Mouse (Mus musculus) forebrain, embryonic 14.5 days (tissue): ENCODE measurements at regions not wholly inside any gene's neighbourhood (a gene's known extent, or its start where the extent isn't known, plus 50 kb on each side); places are given as distances from the start of the nearest gene placed in this dataset.
A peak's percentile ranks its signal among the peaks of the same experiment; 100 is the strongest.

ENCODE experiments used
- ATAC-seq: fragments of 200-750 bp; cut with Nextera tagmentation; 2 replicates; pipeline ENCODE4 v1.8.0; 2017; ENCODE audit warnings: mild to moderate bottlenecking, moderate library complexity
- DNase-seq: peaks from one replicate; pipeline ENCODE4 v3.0.0-alpha.2; 2015; ENCODE audit warnings: low spot score
- H3K27ac ChIP-seq: fragments of 300-500 bp; sonication (generic); 2 replicates; pipeline ENCODE4 v1.5.1; 2014; ENCODE audit warnings: low read depth, mild to moderate bottlenecking, control low read depth, low read length, moderate library complexity
- H3K27me3 ChIP-seq: fragments of 300-500 bp; sonication (generic); replicated peaks from 2 replicates; pipeline ENCODE4 v1.6.1; 2014; ENCODE audit warnings: low read length, control low read depth, mixed read lengths; ENCODE audit not compliant: control insufficient read depth, insufficient read depth
- H3K36me3 ChIP-seq: fragments of 300-500 bp; sonication (generic); 2 replicates; pipeline ENCODE4 v1.6.1; 2014; ENCODE audit warnings: low read length, control low read depth; ENCODE audit not compliant: control insufficient read depth, insufficient read depth
- H3K4me1 ChIP-seq: fragments of 300-500 bp; sonication (generic); 2 replicates; pipeline ENCODE4 v1.6.1; 2014; ENCODE audit warnings: antibody characterized with exemption, low read length, control low read depth; ENCODE audit not compliant: control insufficient read depth, insufficient read depth
- H3K4me2 ChIP-seq: fragments of 300-500 bp; sonication (generic); 2 replicates; pipeline ENCODE4 v1.6.1; 2014; ENCODE audit warnings: mild to moderate bottlenecking, control low read depth, low read length
- H3K4me3 ChIP-seq: fragments of 300-500 bp; sonication (generic); 2 replicates; pipeline ENCODE4 v1.5.1; 2014; ENCODE audit warnings: low read depth, low read length, control low read depth
- H3K9ac ChIP-seq: fragments of 300-500 bp; sonication (generic); 2 replicates; pipeline ENCODE4 v1.6.1; 2014; ENCODE audit warnings: mild to moderate bottlenecking, low read length, control low read depth, moderate library complexity
- H3K9me3 ChIP-seq: fragments of 300-500 bp; sonication (generic); replicated peaks from 2 replicates; pipeline ENCODE4 v1.6.1; 2016; ENCODE audit warnings: low read length, control low read depth, mixed read lengths; ENCODE audit not compliant: control insufficient read depth
- WGBS: fragments of 180-500 bp; shearing (Covaris S2); extraction: QIAGEN DNeasy Blood & Tissue Kit; methylation state at CpG from one replicate; pipeline ENCODE4 v1.1.7; 2014; 5-methylcytosine and 5-hydroxymethylcytosine counted together

- Histone ChIP-seq H3K9ac (no peak overlapping the region), H3K36me3 (no peaks in the 10 kb centered on the region), H3K4me3 (no peak overlapping the region), H3K9me3 (no peaks in the 10 kb centered on the region), H3K27ac (no peak overlapping the region), H3K4me1 (peaks cover 7% of the 10 kb centered on the region), H3K27me3 (no peaks in the 10 kb centered on the region), H3K4me2 (no peak overlapping the region)
- DNase-seq (peak; percentile 55), ATAC-seq (peak; percentile 73)
- WGBS = 10% methylated on average over 6 of the region's 6 CpGs
Observed at GRCm38 (mm10) chr7:50924102-50925011, 325.4 kb downstream of the 4933405O20Rik start.

- H3K4me1 ChIP-seq = peaks cover 7% of the 10 kb centered on the region
- ATAC-seq = peak; percentile 37; the same call in 1 of the 2 replicates
- H3K4me2 ChIP-seq = no peak overlapping the region
- H3K27me3 ChIP-seq = no peaks in the 10 kb centered on the region
- H3K9me3 ChIP-seq = no peaks in the 10 kb centered on the region
- 58% methylated on average over 4 of the region's 4 CpGs for WGBS
- no peak for DNase-seq
- no peak overlapping the region for H3K4me3 ChIP-seq
- no peak overlapping the region for H3K27ac ChIP-seq
- no peak overlapping the region for H3K9ac ChIP-seq
- no peaks in the 10 kb centered on the region for H3K36me3 ChIP-seq
Observed at GRCm38 (mm10) chr7:50925012-50925398, 326.0 kb downstream of the 4933405O20Rik start.
